Mouse (Mus musculus): Measurements from ENCODE around the gene Csrnp2. TPM values are rescaled to one million over a fixed set of nuclear protein-coding genes. Genes with fewer than 3 reads are reported as not detected.

Gene Csrnp2
- total RNA-seq, 2 experiments from 2014 or later, result 26.0 to 26.2 TPM

- no peak for DNase-seq (ENCODE audit: low spot score in 2 of 2)
Observed at GRCm38 (mm10) chr15:100436518-100436917, 58.8 kb downstream of the Csrnp2 start.

GRCm38 (mm10) chr15:100436112-100436511 is 59.2 kb downstream of the Csrnp2 start:
- DNase-seq (ENCODE audit: low spot score in 2 of 2), result no peak

- DNase-seq (ENCODE audit: low spot score in 2 of 2), result no peak
Observed at GRCm38 (mm10) chr15:100433234-100433633, 62.1 kb downstream of the Csrnp2 start.

- no peak for DNase-seq (ENCODE audit: low spot score in 2 of 2)
Observed at GRCm38 (mm10) chr15:100429959-100430565, 65.2 kb downstream of the Csrnp2 start.

Other genes with a start within 250 kb of the Csrnp2 start
- gene Tmprss12, start 214.7 kb downstream of the Csrnp2 start, total RNA-seq (2021), result not detected
- 10 to 100 TPM; 45.8 to 48.5 TPM for gene Mettl7a1, start 191.3 kb downstream of the Csrnp2 start, total RNA-seq (2021)
- under 1 TPM; 0.30 to 0.57 TPM for gene Mettl7a3, start 160.6 kb downstream of the Csrnp2 start, total RNA-seq (2021)
- gene Methig1, start 142.3 kb downstream of the Csrnp2 start, total RNA-seq (2021), result not detected
- under 1 TPM; 0.58 to 0.77 TPM for gene Mettl7a2, start 142.3 kb downstream of the Csrnp2 start, total RNA-seq (2021)
- gene Higd1c, start 130.9 kb downstream of the Csrnp2 start, total RNA-seq (2021), result not detected
- gene Gm5475, start 73.3 kb downstream of the Csrnp2 start, total RNA-seq (2021), result not detected
- 10 to 100 TPM; 55.4 to 58.7 TPM for gene Slc11a2, start 70.4 kb downstream of the Csrnp2 start, total RNA-seq (2021)
- 10 to 100 TPM; 58.4 to 61.4 TPM for gene Letmd1, start 26.5 kb downstream of the Csrnp2 start, total RNA-seq (2021)
- 10 to 100 TPM; 29.9 to 32.9 TPM for gene Tfcp2, start 56.5 kb upstream of the Csrnp2 start, total RNA-seq (2021)
- 100 to 1,000 TPM in 1 of 2 experiments, 10 to 100 TPM in 1; 98.2 to 104 TPM for gene Pou6f1, start 104.5 kb upstream of the Csrnp2 start, total RNA-seq (2021)
- gene Dazap2, start 119.9 kb upstream of the Csrnp2 start, total RNA-seq (2021), result 100 to 1,000 TPM; 116 to 119 TPM
- gene Smagp, start 141.5 kb upstream of the Csrnp2 start, total RNA-seq (2021), result 1 to 10 TPM; 1.4 to 1.9 TPM
- 1 to 10 TPM; 5.4 to 5.7 TPM for gene Bin2, start 174.1 kb upstream of the Csrnp2 start, total RNA-seq (2021)
- gene Cela1, start 192.4 kb upstream of the Csrnp2 start, total RNA-seq (2021), result 1 to 10 TPM; 1.7 to 2.1 TPM
- gene Galnt6, start 233.9 kb upstream of the Csrnp2 start, total RNA-seq (2021), result 10 to 100 TPM in 1 of 2 experiments, 1 to 10 TPM in 1; 8.9 to 11.4 TPM

Measured in layer of hippocampus, adult 18-20 months (tissue).